Mouse (Mus musculus) thymus, adult 2 months (tissue): ENCODE measurements at regions not wholly inside any gene's neighbourhood (a gene's known extent, or its start where the extent isn't known, plus 50 kb on each side); places are given as distances from the start of the nearest gene placed in this dataset.
"Not testable (repeated sequence)": the region's sequence is repeated elsewhere in the genome, so short reads cannot be mapped to it uniquely, and the experiment has no call there.

Experiments used
- DNase-seq: peaks from one replicate; pipeline ENCODE4 v3.0.0; 2021
- H3K27ac ChIP-seq: fragments of 200-500 bp; 2 replicates; pipeline ENCODE4 v1.5.1; 2012; ENCODE audit warnings: low read length, control low read depth; ENCODE audit not compliant: control insufficient read depth, insufficient read depth
- H3K27me3 ChIP-seq: fragments of 200-500 bp; 2 replicates; pipeline ENCODE4 v1.6.1; 2012; ENCODE audit warnings: mild to moderate bottlenecking, low read length, moderate library complexity, mixed read lengths; ENCODE audit not compliant: control insufficient read depth, insufficient read depth
- H3K36me3 ChIP-seq: fragments of 200-500 bp; 2 replicates; pipeline ENCODE4 v1.6.1; 2012; ENCODE audit warnings: mild to moderate bottlenecking, low read length, moderate library complexity; ENCODE audit not compliant: control insufficient read depth, insufficient read depth
- H3K4me1 ChIP-seq: fragments of 200-500 bp; replicated peaks from 2 replicates; pipeline ENCODE4 v1.6.1; 2012; ENCODE audit warnings: low read length; ENCODE audit not compliant: control insufficient read depth, insufficient read depth
- H3K4me3 ChIP-seq: fragments of 200-500 bp; 2 replicates; pipeline ENCODE4 v1.5.1; 2012; ENCODE audit warnings: mild to moderate bottlenecking, low read length, control low read depth, moderate library complexity; ENCODE audit not compliant: control insufficient read depth, insufficient read depth
- CTCF ChIP-seq: fragments of 200-500 bp; IDR thresholded peaks from 2 replicates; pipeline ENCODE4 v1.5.1; 2012; ENCODE audit warnings: mild to moderate bottlenecking, control low read depth, low read length, moderate library complexity, borderline replicate concordance; ENCODE audit not compliant: control insufficient read depth, poor library complexity, insufficient read depth; ENCODE audit errors: extremely low read depth
- POLR2A ChIP-seq: fragments of 200-500 bp; IDR thresholded peaks from 2 replicates; pipeline ENCODE4 v1.6.1; 2012; ENCODE audit warnings: mild to moderate bottlenecking, low read length, control low read depth, moderate library complexity; ENCODE audit not compliant: control insufficient read depth, poor library complexity, insufficient read depth; ENCODE audit errors: extremely low read depth
- WGBS: fragments of 180-500 bp; shearing (Covaris S2); methylation state at CpG from one replicate; pipeline ENCODE4 v1.1.7; 2018; 5-methylcytosine and 5-hydroxymethylcytosine counted together

DNA sequence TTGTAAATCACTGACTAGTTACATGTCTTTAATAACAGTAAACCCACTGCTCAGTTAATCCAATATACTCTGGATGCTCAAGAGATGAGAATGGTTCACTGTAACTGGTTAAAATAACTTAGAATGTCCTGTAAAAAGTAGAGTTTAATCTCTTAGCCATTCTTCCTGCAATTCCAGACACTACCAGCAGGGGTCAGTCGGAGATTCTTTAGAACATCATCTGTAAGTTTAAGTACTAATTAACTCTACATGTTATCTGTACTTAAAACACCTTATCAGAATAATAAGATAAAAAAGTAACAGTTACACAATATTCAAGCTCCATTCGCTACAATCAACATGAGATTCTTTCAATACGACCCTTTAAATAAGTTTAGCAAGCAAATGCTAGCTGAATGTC is 58.7 kb upstream of the Olig3 start:
- no peak overlapping the region for H3K27ac ChIP-seq
- peak; percentile 71 for DNase-seq
- no peaks in the 10 kb centered on the region for H3K36me3 ChIP-seq
- no peaks in the 10 kb centered on the region for H3K27me3 ChIP-seq
- TF ChIP-seq POLR2A: no peak
- no peak for TF ChIP-seq CTCF
- no peak overlapping the region for H3K4me3 ChIP-seq
- WGBS: 67% methylated on average over 3 of the region's 3 CpGs
- H3K4me1 ChIP-seq: peaks cover 3% of the 10 kb centered on the region; the same call in 1 of the 2 replicates

DNA sequence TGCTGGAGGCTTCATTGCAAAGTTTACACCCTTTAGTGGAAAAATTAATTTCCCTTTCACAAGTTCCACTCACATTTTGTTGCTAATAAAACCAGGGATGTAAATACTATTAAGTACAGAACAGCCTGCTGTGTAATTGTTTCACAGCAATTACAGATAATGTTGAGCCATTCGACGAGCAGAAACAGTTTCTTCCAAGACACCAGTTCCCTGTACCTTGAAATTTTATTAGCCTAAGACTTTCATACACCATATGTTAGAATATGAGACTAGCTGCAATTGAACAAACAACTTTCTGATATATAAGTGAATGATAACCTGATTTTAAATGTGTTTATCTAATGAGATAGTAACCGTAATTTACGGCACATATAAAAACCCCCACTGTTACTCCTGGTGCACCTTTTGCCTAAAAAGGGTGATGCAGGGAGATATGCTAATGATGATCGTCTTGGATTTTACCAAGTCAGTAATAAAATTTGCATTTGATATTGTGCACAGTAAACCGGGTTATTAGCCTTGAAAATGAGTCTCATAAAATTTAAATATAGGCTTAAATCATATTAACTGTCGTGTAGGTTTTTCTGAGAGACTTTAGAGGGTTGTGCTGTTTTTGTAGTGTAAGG is 60.8 kb upstream of the Olig3 start:
- Histone ChIP-seq H3K36me3 (no peaks in the 10 kb centered on the region), H3K4me1 (peaks cover 3% of the 10 kb centered on the region; the same call in 1 of the 2 replicates), H3K4me3 (no peak overlapping the region), H3K27me3 (no peaks in the 10 kb centered on the region), H3K27ac (no peak overlapping the region)
- TF ChIP-seq POLR2A (no peak), CTCF (no peak)
- WGBS: 97% methylated on average over 7 of the region's 7 CpGs
- no peak for DNase-seq

DNA sequence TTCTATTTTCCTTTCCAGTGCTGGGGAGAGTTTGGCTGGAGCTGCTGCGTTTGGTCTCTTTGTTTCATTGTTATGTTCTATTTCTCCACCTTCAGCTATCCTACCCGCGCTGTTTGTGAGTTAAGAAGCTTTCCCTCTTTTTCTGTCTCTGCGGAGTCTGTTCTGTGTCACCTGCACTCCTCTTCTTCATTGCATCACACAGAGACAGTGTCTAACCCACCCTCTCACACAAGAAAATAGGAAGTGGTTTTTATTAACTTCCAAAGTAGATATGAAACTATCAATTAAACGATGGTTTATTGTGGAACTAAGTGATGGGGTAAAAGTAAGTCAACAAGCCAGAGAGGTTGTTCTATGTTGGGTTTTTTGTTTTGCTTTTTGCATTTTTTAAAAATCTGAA is 64.9 kb upstream of the Olig3 start:
- Histone ChIP-seq H3K4me1 (no peaks in the 10 kb centered on the region; the same call in 1 of the 2 replicates), H3K36me3 (no peaks in the 10 kb centered on the region), H3K27ac (no peak overlapping the region), H3K27me3 (no peaks in the 10 kb centered on the region), H3K4me3 (no peak overlapping the region)
- TF ChIP-seq CTCF (no peak), POLR2A (no peak)
- WGBS: 72% methylated on average over 5 of the region's 5 CpGs
- DNase-seq: no peak

DNA sequence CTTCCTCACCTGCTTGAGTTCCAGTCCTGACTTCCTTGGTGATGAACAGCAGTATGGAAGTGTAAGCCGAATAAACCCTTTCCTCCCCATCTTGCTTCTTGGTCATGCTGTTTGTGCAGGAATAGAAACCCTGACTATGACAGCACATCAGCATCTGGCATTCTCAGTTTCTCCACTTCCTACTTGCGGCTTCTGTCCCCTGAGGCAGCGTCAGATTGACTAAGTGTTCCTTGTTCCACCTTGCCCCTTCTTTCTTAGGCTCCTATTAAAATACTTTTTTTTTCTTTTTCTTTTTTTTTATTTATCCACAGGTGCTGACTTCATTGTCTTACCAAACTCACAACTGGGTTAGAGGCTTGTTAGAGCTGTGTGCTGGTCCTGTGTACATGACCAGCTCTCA is 65.3 kb upstream of the Olig3 start:
- not testable (repeated sequence) for H3K27me3 ChIP-seq, H3K36me3 ChIP-seq, H3K27ac ChIP-seq, DNase-seq, H3K4me3 ChIP-seq, H3K4me1 ChIP-seq
- 90% methylated on average over 3 of the region's 3 CpGs for WGBS

DNA sequence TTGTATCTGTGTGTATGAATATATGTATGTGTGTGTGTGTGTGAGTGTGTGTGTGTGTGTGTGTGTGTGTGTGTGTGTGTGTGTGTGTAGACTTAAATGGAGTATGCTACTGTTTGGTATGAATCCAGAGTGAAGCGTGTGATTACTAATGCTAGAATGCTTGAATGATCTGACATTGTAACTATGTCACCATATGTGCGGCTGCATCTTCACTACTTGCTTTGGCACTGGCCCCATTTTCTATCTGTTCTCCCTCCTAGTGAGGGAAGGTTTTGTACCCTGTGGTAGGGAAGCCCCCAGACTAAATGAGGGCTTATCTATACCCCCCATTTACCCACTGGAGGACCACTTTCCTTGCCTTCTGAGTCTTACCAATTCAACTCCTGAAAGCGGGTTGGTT is 74.2 kb upstream of the Olig3 start:
- WGBS: 95% methylated on average over 3 of the region's 3 CpGs

DNA sequence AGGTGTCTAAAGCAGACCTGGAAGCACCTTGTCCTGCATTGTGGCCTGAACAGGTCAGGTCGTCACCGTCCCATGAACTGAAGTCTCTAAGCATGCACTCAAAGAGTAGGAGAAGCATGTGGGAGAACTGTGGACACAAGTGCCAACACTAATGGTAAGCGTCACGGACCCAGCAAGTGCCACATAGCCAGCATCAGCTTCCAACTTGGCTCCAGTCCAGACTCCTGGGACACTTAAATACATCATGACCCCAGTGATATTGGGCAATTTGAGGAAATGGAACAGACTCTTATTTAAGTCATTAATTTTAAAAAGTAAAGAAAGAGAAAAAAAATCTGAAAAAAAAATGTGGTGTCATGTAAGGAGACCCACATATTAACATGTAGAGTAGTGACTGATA is 75.3 kb upstream of the Olig3 start:
- H3K36me3 ChIP-seq: no peaks in the 10 kb centered on the region
- WGBS: 98% methylated on average over 4 of the region's 4 CpGs
- no peak overlapping the region for H3K27ac ChIP-seq
- H3K4me3 ChIP-seq: no peak overlapping the region
- no peak for DNase-seq
- H3K4me1 ChIP-seq: no peaks in the 10 kb centered on the region; the same call in 1 of the 2 replicates
- no peaks in the 10 kb centered on the region for H3K27me3 ChIP-seq
- TF ChIP-seq POLR2A: no peak
- TF ChIP-seq CTCF: no peak

More for the DNA sequence above, 74.2 kb upstream of the Olig3 start:
- TF ChIP-seq CTCF: no peak
- TF ChIP-seq POLR2A: no peak
- Histone ChIP-seq H3K27ac (no peak overlapping the region), H3K36me3 (no peaks in the 10 kb centered on the region), H3K4me1 (no peaks in the 10 kb centered on the region; the same call in 1 of the 2 replicates), H3K4me3 (no peak overlapping the region), H3K27me3 (no peaks in the 10 kb centered on the region)
- DNase-seq: no peak

DNA sequence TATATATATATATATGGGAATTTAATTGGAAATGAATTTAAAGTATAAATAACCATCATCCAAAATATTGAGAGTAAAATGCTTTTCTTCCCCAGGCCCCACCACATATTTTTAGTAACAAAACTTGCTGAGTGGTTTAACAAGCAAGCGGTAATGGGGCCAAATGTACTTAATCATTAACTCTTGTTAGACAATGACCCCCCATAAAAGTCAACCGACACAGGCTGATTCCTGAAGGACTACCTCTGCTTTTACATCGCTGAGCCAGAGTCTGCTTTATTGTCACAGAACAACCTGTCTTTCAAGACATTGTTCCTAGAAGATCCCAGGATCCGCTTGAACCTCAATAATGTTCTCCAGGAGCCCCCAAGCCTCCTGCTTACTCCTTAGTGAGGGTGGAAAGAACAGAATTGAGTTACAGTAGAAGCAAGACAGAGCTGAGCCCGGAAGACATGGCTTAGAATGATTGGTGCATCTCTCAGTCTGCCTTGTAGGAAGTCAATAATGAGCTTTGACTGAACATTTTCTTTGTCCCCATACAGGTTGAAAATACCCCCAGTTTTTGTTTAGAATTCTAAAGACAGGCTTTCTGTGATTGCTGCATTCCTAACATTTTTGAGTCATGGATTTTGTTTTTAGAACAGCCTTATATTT is 78.0 kb upstream of the Olig3 start:
- H3K4me3 ChIP-seq: no peak overlapping the region
- no peaks in the 10 kb centered on the region for H3K36me3 ChIP-seq
- H3K4me1 ChIP-seq: no peaks in the 10 kb centered on the region
- no peak overlapping the region for H3K27ac ChIP-seq
- no peak for DNase-seq
- WGBS: 86% methylated on average over 5 of the region's 5 CpGs
- TF ChIP-seq CTCF (no peak), POLR2A (no peak)
- no peaks in the 10 kb centered on the region for H3K27me3 ChIP-seq
